Mouse (Mus musculus) forebrain, embryonic 16.5 days (tissue): ENCODE data around the gene Macrod2. TPM values are rescaled to one million over a fixed set of nuclear protein-coding genes. Genes with fewer than 3 reads are reported as not detected.

Source experiments
- ATAC-seq: fragments of 200-750 bp; cut with Nextera tagmentation; 2 replicates; pipeline ENCODE4 v1.8.0; 2017; ENCODE audit warnings: mild to moderate bottlenecking, moderate library complexity
- H3K27ac ChIP-seq: fragments of 300-500 bp; sonication (generic); 2 replicates; pipeline ENCODE4 v1.5.1; 2014; ENCODE audit warnings: low read length, control low read depth
- H3K27me3 ChIP-seq: fragments of 300-500 bp; sonication (generic); replicated peaks from 2 replicates; pipeline ENCODE4 v1.6.1; 2014; ENCODE audit warnings: low read length; ENCODE audit not compliant: control insufficient read depth, insufficient read depth
- H3K36me3 ChIP-seq: fragments of 300-500 bp; sonication (generic); 2 replicates; pipeline ENCODE4 v1.6.1; 2014; ENCODE audit not compliant: control insufficient read depth, insufficient read depth
- H3K4me1 ChIP-seq: fragments of 300-500 bp; sonication (generic); replicated peaks from 2 replicates; pipeline ENCODE4 v1.6.1; 2014; ENCODE audit warnings: low read length; ENCODE audit not compliant: control insufficient read depth, insufficient read depth
- H3K4me2 ChIP-seq: fragments of 300-500 bp; sonication (generic); 2 replicates; pipeline ENCODE4 v1.6.1; 2014; ENCODE audit warnings: mild to moderate bottlenecking, low read length, control low read depth
- H3K4me3 ChIP-seq: fragments of 300-500 bp; sonication (generic); replicated peaks from 2 replicates; pipeline ENCODE4 v1.5.1; 2014; ENCODE audit warnings: mild to moderate bottlenecking, low read length, control low read depth
- H3K9ac ChIP-seq: fragments of 300-500 bp; sonication (generic); replicated peaks from 2 replicates; pipeline ENCODE4 v1.6.1; 2014; ENCODE audit warnings: low read depth, low read length, control low read depth
- H3K9me3 ChIP-seq: fragments of 300-500 bp; sonication (generic); 2 replicates; pipeline ENCODE4 v1.6.1; 2016; ENCODE audit warnings: low read length; ENCODE audit not compliant: control insufficient read depth
- WGBS: fragments of 180-500 bp; shearing (Covaris S2); extraction: QIAGEN DNeasy Blood & Tissue Kit; methylation state at CpG from one replicate; pipeline ENCODE4 v1.1.7; 2014; 5-methylcytosine and 5-hydroxymethylcytosine counted together
- polyA plus RNA-seq: library from polyadenylated mRNA; unstranded; fragments of >200 nt; fragmentation: Nextera tagmentation; extraction: Ambion mirVana; gene quantifications from 2 replicates; pipeline ENCODE4 v1.2.1, GENCODE M21; 2015

The Macrod2 gene
- polyA plus RNA-seq, 1 experiment from 2014 or later: 108 TPM

GRCm38 (mm10) chr2:141279130-141279698 lies 884.1 kb downstream of the Macrod2 start:
- no peak overlapping the region for H3K4me3 ChIP-seq
- no peaks in the 10 kb centered on the region for H3K27me3 ChIP-seq
- H3K4me2 ChIP-seq: no peak overlapping the region
- H3K27ac ChIP-seq: no peak overlapping the region
- H3K36me3 ChIP-seq: no peaks in the 10 kb centered on the region
- H3K9me3 ChIP-seq: no peaks in the 10 kb centered on the region
- ATAC-seq: no peak
- no peaks in the 10 kb centered on the region for H3K4me1 ChIP-seq
- WGBS: 68% methylated on average over 5 of the region's 5 CpGs
- no peak overlapping the region for H3K9ac ChIP-seq

GRCm38 (mm10) chr2:141280817-141281216 lies 885.7 kb downstream of the Macrod2 start:
- no peaks in the 10 kb centered on the region for H3K36me3 ChIP-seq
- no peak overlapping the region for H3K4me2 ChIP-seq
- H3K4me1 ChIP-seq: no peaks in the 10 kb centered on the region
- no peak overlapping the region for H3K4me3 ChIP-seq
- H3K9me3 ChIP-seq: no peaks in the 10 kb centered on the region
- no peak overlapping the region for H3K9ac ChIP-seq
- no peak for ATAC-seq
- WGBS: 83% methylated on average over 1 of the region's 1 CpGs
- no peak overlapping the region for H3K27ac ChIP-seq
- H3K27me3 ChIP-seq: no peaks in the 10 kb centered on the region

GRCm38 (mm10) chr2:141286110-141286747 lies 891.1 kb downstream of the Macrod2 start:
- no peaks in the 10 kb centered on the region for H3K4me1 ChIP-seq
- H3K9ac ChIP-seq: no peak overlapping the region
- H3K9me3 ChIP-seq: no peaks in the 10 kb centered on the region
- no peaks in the 10 kb centered on the region for H3K36me3 ChIP-seq
- H3K4me3 ChIP-seq: no peak overlapping the region
- 60% methylated on average over 7 of the region's 7 CpGs for WGBS
- H3K27ac ChIP-seq: no peak overlapping the region
- no peaks in the 10 kb centered on the region for H3K27me3 ChIP-seq
- ATAC-seq: no peak
- H3K4me2 ChIP-seq: no peak overlapping the region

- Histone ChIP-seq H3K36me3 (no peaks in the 10 kb centered on the region), H3K4me1 (no peaks in the 10 kb centered on the region), H3K27me3 (no peaks in the 10 kb centered on the region), H3K9ac (no peak overlapping the region), H3K9me3 (no peaks in the 10 kb centered on the region), H3K27ac (no peak overlapping the region), H3K4me2 (no peak overlapping the region), H3K4me3 (no peak overlapping the region)
- ATAC-seq: no peak
- WGBS: 82% methylated on average over 7 of the region's 7 CpGs
Observed at GRCm38 (mm10) chr2:141288494-141288893, 893.4 kb downstream of the Macrod2 start.

GRCm38 (mm10) chr2:141289059-141289713 lies 894.1 kb downstream of the Macrod2 start:
- Histone ChIP-seq H3K36me3 (no peaks in the 10 kb centered on the region), H3K4me3 (no peak overlapping the region), H3K27me3 (no peaks in the 10 kb centered on the region), H3K4me1 (no peaks in the 10 kb centered on the region), H3K9ac (no peak overlapping the region), H3K27ac (no peak overlapping the region), H3K9me3 (no peaks in the 10 kb centered on the region), H3K4me2 (no peak overlapping the region)
- no peak for ATAC-seq
- WGBS: 65% methylated on average over 2 of the region's 2 CpGs

GRCm38 (mm10) chr2:141292847-141293246 lies 897.7 kb downstream of the Macrod2 start:
- 15% methylated on average over 3 of the region's 3 CpGs for WGBS
- Histone ChIP-seq H3K4me2 (no peak overlapping the region), H3K27ac (no peak overlapping the region), H3K9me3 (no peaks in the 10 kb centered on the region), H3K4me3 (no peak overlapping the region), H3K9ac (no peak overlapping the region), H3K4me1 (no peaks in the 10 kb centered on the region), H3K36me3 (no peaks in the 10 kb centered on the region), H3K27me3 (no peaks in the 10 kb centered on the region)
- no peak for ATAC-seq

- no peak overlapping the region for H3K4me2 ChIP-seq
- WGBS: 74% methylated on average over 6 of the region's 6 CpGs
- H3K4me1 ChIP-seq: no peaks in the 10 kb centered on the region
- H3K36me3 ChIP-seq: no peaks in the 10 kb centered on the region
- ATAC-seq: no peak
- no peak overlapping the region for H3K9ac ChIP-seq
- no peak overlapping the region for H3K4me3 ChIP-seq
- H3K9me3 ChIP-seq: no peaks in the 10 kb centered on the region
- no peaks in the 10 kb centered on the region for H3K27me3 ChIP-seq
- no peak overlapping the region for H3K27ac ChIP-seq
Observed at GRCm38 (mm10) chr2:141299168-141299567, 904.1 kb downstream of the Macrod2 start.

GRCm38 (mm10) chr2:141301030-141301429 lies 905.9 kb downstream of the Macrod2 start:
- H3K27ac ChIP-seq: no peak overlapping the region
- H3K4me2 ChIP-seq: no peak overlapping the region
- H3K27me3 ChIP-seq: no peaks in the 10 kb centered on the region
- H3K9me3 ChIP-seq: no peaks in the 10 kb centered on the region
- no peak overlapping the region for H3K4me3 ChIP-seq
- H3K4me1 ChIP-seq: no peaks in the 10 kb centered on the region
- no peaks in the 10 kb centered on the region for H3K36me3 ChIP-seq
- no peak for ATAC-seq
- no peak overlapping the region for H3K9ac ChIP-seq
- 86% methylated on average over 2 of the region's 2 CpGs for WGBS

- Histone ChIP-seq H3K9me3 (no peaks in the 10 kb centered on the region), H3K27ac (no peak overlapping the region), H3K4me2 (no peak overlapping the region), H3K36me3 (no peaks in the 10 kb centered on the region), H3K27me3 (no peaks in the 10 kb centered on the region), H3K9ac (no peak overlapping the region), H3K4me3 (no peak overlapping the region), H3K4me1 (peaks cover 4% of the 10 kb centered on the region)
- 93% methylated on average over 3 of the region's 3 CpGs for WGBS
- ATAC-seq: no peak
Observed at GRCm38 (mm10) chr2:141308406-141308805, 913.3 kb downstream of the Macrod2 start.
